Mouse (Mus musculus): ENCODE measurements at regions not wholly inside any gene's neighbourhood (a gene's known extent, or its start where the extent isn't known, plus 50 kb on each side); places are given as distances from the start of the nearest gene placed in this dataset.

- no peak for DNase-seq
Observed at GRCm38 (mm10) chr4:74466081-74466480, 223.8 kb downstream of the Kdm4c start.

GRCm38 (mm10) chr4:74512489-74512888, 270.2 kb downstream of the Kdm4c start:
- no peak for DNase-seq

- DNase-seq = peak; percentile 22
Observed at GRCm38 (mm10) chr4:74553888-74554287, 311.6 kb downstream of the Kdm4c start.

GRCm38 (mm10) chr4:74563565-74563964, 321.3 kb downstream of the Kdm4c start:
- DNase-seq = peak; percentile 20

GRCm38 (mm10) chr4:74586400-74586799, 344.1 kb downstream of the Kdm4c start:
- peak; percentile 18 for DNase-seq

- DNase-seq = no peak
Observed at GRCm38 (mm10) chr4:74587125-74587524, 344.8 kb downstream of the Kdm4c start.

- no peak for DNase-seq
Observed at GRCm38 (mm10) chr4:74588761-74589160, 346.5 kb downstream of the Kdm4c start.

GRCm38 (mm10) chr4:74613032-74613431, 370.7 kb downstream of the Kdm4c start:
- peak; percentile 8 for DNase-seq
